In genomic region chr6:139027696-139028095, GRCm38 (mm10) we compare ENCODE assay signal across 23 mouse cellular contexts.
DNase-seq lines count a peak whose midpoint lies in the region; ATAC-seq and TF ChIP-seq lines count a peak whose summit lies in the region.
"Had no signal": no experiment of that assay in that cellular context is flagged by ENCODE, and none has a peak within 500 bp of the region (broad histone marks: within the 10 kb centered on the region; RNA-seq: fewer than 3 reads in every experiment).

No protein-coding gene starts in this region.

- no peaks in the 10 kb centered on the region for H3K36me3 ChIP-seq in forebrain, embryonic 14.5 days (ENCODE audit: control insufficient read depth, insufficient read depth, low read length)
- H3K36me3 ChIP-seq in forebrain, embryonic 11.5 days (ENCODE audit: control insufficient read depth, insufficient read depth, low read length) = no peaks in the 10 kb centered on the region
- H3K36me3 ChIP-seq in forebrain, postnatal 0 days (ENCODE audit: insufficient read depth) = no peaks in the 10 kb centered on the region
- no peaks in the 10 kb centered on the region for H3K36me3 ChIP-seq in forebrain, embryonic 10.5 days (replicated peaks)
- H3K36me3 ChIP-seq: heart, embryonic 12.5 days; heart, embryonic 15.5 days; hindbrain, embryonic 10.5 days; hindbrain, embryonic 13.5 days; intestine, embryonic 15.5 days had no signal

- no peak overlapping the region for H3K27ac ChIP-seq in forebrain, embryonic 14.5 days (ENCODE audit: low read depth, low read length)
- H3K27ac ChIP-seq in forebrain, embryonic 11.5 days (ENCODE audit: low read depth, low read length) = no peak overlapping the region
- H3K27ac ChIP-seq in forebrain, postnatal 0 days (ENCODE audit: low read depth, low read length) = no peak overlapping the region
- H3K27ac ChIP-seq in forebrain, embryonic 10.5 days = no peak overlapping the region
- H3K27ac ChIP-seq: heart, embryonic 15.5 days; hindbrain, embryonic 10.5 days; hindbrain, embryonic 13.5 days; intestine, embryonic 15.5 days had no signal

- WGBS in forebrain, embryonic 14.5 days = 73% methylated on average over 3 of the region's 3 CpGs
- 83% methylated on average over 3 of the region's 3 CpGs for WGBS in forebrain, embryonic 11.5 days
- WGBS in forebrain, postnatal 0 days = 51% methylated on average over 3 of the region's 3 CpGs
- WGBS in forebrain, embryonic 10.5 days = 85% methylated on average over 3 of the region's 3 CpGs

- TF ChIP-seq CTCF in forebrain, postnatal 0 days (IDR thresholded peaks at IDR 0.05; ENCODE audit: low read depth) = no peak

- H3K27me3 ChIP-seq in forebrain, embryonic 14.5 days (replicated peaks; ENCODE audit: control insufficient read depth, insufficient read depth, low read length) = no peaks in the 10 kb centered on the region
- no peaks in the 10 kb centered on the region for H3K27me3 ChIP-seq in forebrain, embryonic 11.5 days (ENCODE audit: control insufficient read depth, insufficient read depth, low read length)
- H3K27me3 ChIP-seq in forebrain, postnatal 0 days (ENCODE audit: insufficient read depth, low read length) = no peaks in the 10 kb centered on the region
- no peaks in the 10 kb centered on the region for H3K27me3 ChIP-seq in forebrain, embryonic 10.5 days (ENCODE audit: poor library complexity, severe bottlenecking)
- H3K27me3 ChIP-seq: heart, embryonic 12.5 days; heart, embryonic 15.5 days; hindbrain, embryonic 13.5 days; intestine, embryonic 15.5 days; Patski had no signal

- H3K9me3 ChIP-seq in forebrain, embryonic 14.5 days (replicated peaks; ENCODE audit: control insufficient read depth, low read length) = no peaks in the 10 kb centered on the region
- H3K9me3 ChIP-seq in forebrain, embryonic 11.5 days (ENCODE audit: control insufficient read depth, low read length) = no peaks in the 10 kb centered on the region
- no peaks in the 10 kb centered on the region for H3K9me3 ChIP-seq in forebrain, postnatal 0 days (ENCODE audit: low read length)
- no peaks in the 10 kb centered on the region for H3K9me3 ChIP-seq in forebrain, embryonic 10.5 days
- H3K9me3 ChIP-seq: heart, embryonic 12.5 days; heart, embryonic 15.5 days; hindbrain, embryonic 10.5 days; hindbrain, embryonic 13.5 days; intestine, embryonic 15.5 days had no signal

- no peak for ATAC-seq in forebrain, embryonic 14.5 days
- ATAC-seq in forebrain, embryonic 11.5 days (replicated peaks; ENCODE audit: low FRiP score) = no peak
- peak; percentile 83 for ATAC-seq in forebrain, postnatal 0 days
- ATAC-seq: hindbrain, embryonic 16.5 days; intestine, embryonic 15.5 days; Patski had no signal

- H3K4me2 ChIP-seq in forebrain, embryonic 14.5 days (ENCODE audit: low read length) = no peak overlapping the region
- H3K4me2 ChIP-seq in forebrain, embryonic 11.5 days (ENCODE audit: low read depth, low read length, severe bottlenecking) = no peak overlapping the region
- no peak overlapping the region for H3K4me2 ChIP-seq in forebrain, postnatal 0 days (ENCODE audit: low read depth)
- H3K4me2 ChIP-seq: heart, embryonic 12.5 days; heart, embryonic 15.5 days; hindbrain, embryonic 13.5 days; intestine, embryonic 15.5 days had no signal

- H3K4me1 ChIP-seq in forebrain, embryonic 14.5 days (ENCODE audit: control insufficient read depth, insufficient read depth, low read length) = no peaks in the 10 kb centered on the region
- no peaks in the 10 kb centered on the region for H3K4me1 ChIP-seq in forebrain, embryonic 11.5 days (replicated peaks; ENCODE audit: control insufficient read depth, insufficient read depth, low read length)
- H3K4me1 ChIP-seq in forebrain, postnatal 0 days (ENCODE audit: insufficient read depth) = no peaks in the 10 kb centered on the region
- H3K4me1 ChIP-seq in forebrain, embryonic 10.5 days = 0 out of 2 replicates have a peak, but pooled peaks cover under 1% of the 10 kb centered on the region
- H3K4me1 ChIP-seq: heart, embryonic 12.5 days; heart, embryonic 15.5 days; hindbrain, embryonic 10.5 days; hindbrain, embryonic 13.5 days; intestine, embryonic 15.5 days had no signal

- no peak overlapping the region for H3K4me3 ChIP-seq in forebrain, embryonic 14.5 days (ENCODE audit: low read depth, low read length)
- H3K4me3 ChIP-seq in forebrain, embryonic 11.5 days (ENCODE audit: low read depth, low read length) = no peak overlapping the region
- H3K4me3 ChIP-seq in forebrain, postnatal 0 days (ENCODE audit: low read depth, low read length) = no peak overlapping the region
- H3K4me3 ChIP-seq in forebrain, embryonic 10.5 days = no peak overlapping the region
- H3K4me3 ChIP-seq: heart, embryonic 12.5 days; heart, embryonic 15.5 days; hindbrain, embryonic 10.5 days; hindbrain, embryonic 13.5 days; intestine, embryonic 15.5 days had no signal

- peak; percentile 23 for DNase-seq in forebrain, embryonic 14.5 days (ENCODE audit: low spot score)
- DNase-seq in forebrain, embryonic 11.5 days (ENCODE audit: low spot score) = no peak
- peak; percentile 45 for DNase-seq in forebrain, postnatal 0 days
- no peak for DNase-seq in forebrain, embryonic 10.5 days (ENCODE audit: extremely low spot score, low spot score)
- peak; percentile 10 for DNase-seq in brain, adult 2 months (ENCODE audit: low read depth, low spot score)
- peak; percentile 12 for DNase-seq in telencephalon, adult 2 months (ENCODE audit: low read depth, low spot score)
- DNase-seq in urinary bladder, postnatal 10 days (ENCODE audit: low spot score) = no peak
- DNase-seq: adrenal gland, postnatal 10 days; adrenal gland, postnatal 36 days; cerebellum, adult 18-20 months; cerebellum, adult 9-10 months; cerebellum, postnatal 14 days; gastrocnemius, postnatal 25 days; heart, adult 18-20 months; heart, postnatal 10 days; heart, postnatal 36 days had no signal

- no peak overlapping the region for H3K9ac ChIP-seq in forebrain, embryonic 14.5 days (ENCODE audit: low read length)
- H3K9ac ChIP-seq in forebrain, embryonic 11.5 days (ENCODE audit: low read length) = no peak overlapping the region
- H3K9ac ChIP-seq in forebrain, postnatal 0 days = no peak overlapping the region
- H3K9ac ChIP-seq: heart, embryonic 12.5 days; heart, embryonic 15.5 days; hindbrain, embryonic 13.5 days; intestine, embryonic 15.5 days had no signal

Comparison
In these comparisons a context has a peak if more than half of its experiments do, and no peak if none do; other contexts are left out.
1. DNase-seq: peak in forebrain, embryonic 14.5 days (single experiment), forebrain, postnatal 0 days (single experiment), brain, adult 2 months (single experiment) and telencephalon, adult 2 months (single experiment); none in forebrain, embryonic 11.5 days (single experiment), forebrain, embryonic 10.5 days (single experiment) and urinary bladder, postnatal 10 days (single experiment).